Mouse (Mus musculus) liver (tissue): Measurements from ENCODE around the gene Scn7a.

Experiments
- DNase-seq: peaks from one replicate; pipeline ENCODE4 v3.0.0-alpha.2; 2020; ENCODE audit warnings: mixed read lengths

Scn7a gene

GRCm38 (mm10) chr2:66784765-66785164 is at the start of gene Scn7a:
TSS of gene Scn7a (minus strand) at chr2:66784914.
- DNase-seq: no peak

GRCm38 (mm10) chr2:66827729-66828128 is 43.0 kb upstream of the Scn7a start:
- DNase-seq: no peak

- DNase-seq: no peak
Measured at GRCm38 (mm10) chr2:66819862-66820559, 35.3 kb upstream of the Scn7a start.

- no peak for DNase-seq
Measured at GRCm38 (mm10) chr2:66799676-66800249, 15.0 kb upstream of the Scn7a start.

GRCm38 (mm10) chr2:66797493-66797892 is 12.8 kb upstream of the Scn7a start:
- DNase-seq: no peak

GRCm38 (mm10) chr2:66791629-66792028 is 6.9 kb upstream of the Scn7a start:
- DNase-seq: no peak

- no peak for DNase-seq
Measured at GRCm38 (mm10) chr2:66780884-66781283, 3.8 kb downstream of the Scn7a start.

GRCm38 (mm10) chr2:66767980-66768379 is 16.7 kb downstream of the Scn7a start:
- no peak for DNase-seq

GRCm38 (mm10) chr2:66765170-66765569 is 19.5 kb downstream of the Scn7a start:
- no peak for DNase-seq

GRCm38 (mm10) chr2:66762905-66763304 is 21.8 kb downstream of the Scn7a start:
- DNase-seq: no peak

- DNase-seq: no peak
Measured at GRCm38 (mm10) chr2:66728002-66728401, 56.7 kb downstream of the Scn7a start.

GRCm38 (mm10) chr2:66727585-66727974 is 57.1 kb downstream of the Scn7a start:
- DNase-seq: no peak

GRCm38 (mm10) chr2:66726878-66727584 is 57.7 kb downstream of the Scn7a start:
- DNase-seq: no peak

- DNase-seq: no peak
Measured at GRCm38 (mm10) chr2:66712071-66712470, 72.6 kb downstream of the Scn7a start.

- DNase-seq: no peak
Measured at GRCm38 (mm10) chr2:66692300-66692699, 92.4 kb downstream of the Scn7a start.

GRCm38 (mm10) chr2:66661988-66662387 is 122.7 kb downstream of the Scn7a start:
- DNase-seq: no peak

GRCm38 (mm10) chr2:66656430-66656829 is 128.3 kb downstream of the Scn7a start:
- DNase-seq: no peak

- no peak for DNase-seq
Measured at GRCm38 (mm10) chr2:66655431-66655830, 129.3 kb downstream of the Scn7a start.

GRCm38 (mm10) chr2:66644384-66644783 is 140.3 kb downstream of the Scn7a start:
- DNase-seq: no peak

- DNase-seq: peak; percentile 7
Measured at GRCm38 (mm10) chr2:66634580-66635359, 149.9 kb downstream of the Scn7a start, which contains the start of gene Scn9a. TSS of gene Scn9a (minus strand) at chr2:66634962.

GRCm38 (mm10) chr2:66632728-66633127 is 152.0 kb downstream of the Scn7a start:
- DNase-seq: no peak
